Comparison of ENCODE assay signal across 8 mouse cellular contexts in genomic region chrX:159255123-159255978, GRCm38 (mm10). TPM values are rescaled to one million over a fixed set of nuclear protein-coding genes. Genes with fewer than 3 reads are reported as not detected.
DNase-seq lines count a peak whose midpoint lies in the region; ATAC-seq lines count a peak whose summit lies in the region.

No protein-coding gene starts in this region.

- no peaks in the 10 kb centered on the region for H3K4me1 ChIP-seq in brown adipose tissue, adult 24 weeks (ENCODE audit: control insufficient read depth, insufficient read depth, insufficient read length, low read length)
- 0 out of 4 replicates have a peak, but pooled peaks cover 0 to 4% of the 10 kb centered on the region in 2 experiments for H3K4me1 ChIP-seq in heart, embryonic 14.5 days (ENCODE audit: control insufficient read depth in 2 of 2, insufficient read depth in 2 of 2, low read length in 2 of 2)
- H3K4me1 ChIP-seq in liver, embryonic 15.5 days (replicated peaks): peaks cover 12% of the 10 kb centered on the region; the same call in 1 of the 2 replicates
- H3K4me1 ChIP-seq in neural tube, embryonic 11.5 days (ENCODE audit: control insufficient read depth, insufficient read depth, low read length): no peaks in the 10 kb centered on the region
- H3K4me1 ChIP-seq in stomach, embryonic 16.5 days (ENCODE audit: control insufficient read depth, insufficient read depth, low read length): no peaks in the 10 kb centered on the region

- WGBS in heart, embryonic 14.5 days: 17% methylated on average over 49 of the region's 71 CpGs
- 17% methylated on average over 57 of the region's 71 CpGs for WGBS in liver, embryonic 15.5 days (ENCODE audit: insufficient replicate concordance)
- whole genome bisulfite sequencing in neural tube, embryonic 11.5 days: 18% methylated on average over 36 of the region's 71 CpGs
- WGBS in stomach, embryonic 16.5 days: 12% methylated on average over 46 of the region's 71 CpGs

- H3K27me3 ChIP-seq in heart, embryonic 14.5 days (ENCODE audit: control insufficient read depth, insufficient read depth, low read length): no peaks in the 10 kb centered on the region
- H3K27me3 ChIP-seq in liver, embryonic 15.5 days: no peaks in the 10 kb centered on the region
- no peaks in the 10 kb centered on the region for H3K27me3 ChIP-seq in neural tube, embryonic 11.5 days (ENCODE audit: control insufficient read depth, insufficient read depth, low read length)
- H3K27me3 ChIP-seq in stomach, embryonic 16.5 days (ENCODE audit: control insufficient read depth, insufficient read depth, low read length): no peaks in the 10 kb centered on the region

- ATAC-seq in CD4-positive, CD25-positive, alpha-beta regulatory T cell, adult 4 months: peak; percentile 78
- peak; percentile 95 for ATAC-seq in erythroid progenitor cell, adult 5-6 weeks (replicated peaks; ENCODE audit: low FRiP score, poor library complexity, severe bottlenecking)
- ATAC-seq in heart, embryonic 14.5 days (ENCODE audit: insufficient number of reproducible peaks, insufficient read depth, low FRiP score, low read depth): peak; percentile 94
- ATAC-seq in liver, embryonic 15.5 days (ENCODE audit: insufficient read depth): peak; percentile 97
- ATAC-seq in neural tube, embryonic 11.5 days (ENCODE audit: insufficient read depth, low FRiP score, low TSS enrichment): peak; percentile 96
- ATAC-seq in stomach, embryonic 16.5 days (ENCODE audit: insufficient read depth, low FRiP score): peak; percentile 97

- no peaks in the 10 kb centered on the region for H3K9me3 ChIP-seq in heart, embryonic 14.5 days (ENCODE audit: control insufficient read depth, low read length)
- no peaks in the 10 kb centered on the region for H3K9me3 ChIP-seq in liver, embryonic 15.5 days (replicated peaks)
- H3K9me3 ChIP-seq in neural tube, embryonic 11.5 days (ENCODE audit: control insufficient read depth, low read length): no peaks in the 10 kb centered on the region
- H3K9me3 ChIP-seq in stomach, embryonic 16.5 days (replicated peaks; ENCODE audit: control insufficient read depth, low read length): no peaks in the 10 kb centered on the region

- H3K36me3 ChIP-seq in heart, embryonic 14.5 days (ENCODE audit: control insufficient read depth, insufficient read depth, low read length): no peaks in the 10 kb centered on the region
- H3K36me3 ChIP-seq in liver, embryonic 15.5 days (replicated peaks): no peaks in the 10 kb centered on the region
- no peaks in the 10 kb centered on the region for H3K36me3 ChIP-seq in neural tube, embryonic 11.5 days (ENCODE audit: control insufficient read depth, insufficient read depth, low read length)
- H3K36me3 ChIP-seq in stomach, embryonic 16.5 days (ENCODE audit: control insufficient read depth, insufficient read depth, low read length): no peaks in the 10 kb centered on the region

- peak overlapping the region; percentile 68 for H3K4me2 ChIP-seq in heart, embryonic 14.5 days (ENCODE audit: low read length)
- peak overlapping the region; percentile 89 for H3K4me2 ChIP-seq in liver, embryonic 15.5 days
- H3K4me2 ChIP-seq in neural tube, embryonic 11.5 days (ENCODE audit: low read depth): peak overlapping the region; percentile 45
- peak overlapping the region; percentile 59 for H3K4me2 ChIP-seq in stomach, embryonic 16.5 days (ENCODE audit: low read depth, low read length)

- peak; percentile 94 for DNase-seq in kidney, postnatal 14 days
- DNase-seq in neural tube, embryonic 11.5 days (ENCODE audit: low spot score): peak; percentile 90

- peak overlapping the region; percentile 91 for H3K27ac ChIP-seq in brown adipose tissue, adult 24 weeks (replicated peaks; ENCODE audit: low read depth, low read length)
- peak overlapping the region; percentile 80 to 89 for H3K27ac ChIP-seq in heart, embryonic 14.5 days (replicated peaks in 1 of 2; ENCODE audit: control insufficient read depth in 1 of 2, insufficient read depth in 1 of 2, low read depth in 2 of 2, low read length in 2 of 2)
- H3K27ac ChIP-seq in liver, embryonic 15.5 days (replicated peaks): peak overlapping the region; percentile 89
- H3K27ac ChIP-seq in neural tube, embryonic 11.5 days (ENCODE audit: low read depth, low read length): peak overlapping the region; percentile 75
- H3K27ac ChIP-seq in stomach, embryonic 16.5 days (ENCODE audit: low read length): peak overlapping the region; percentile 94

- peak overlapping the region; percentile 79 for H3K9ac ChIP-seq in heart, embryonic 14.5 days (ENCODE audit: low read length)
- H3K9ac ChIP-seq in liver, embryonic 15.5 days: peak overlapping the region; percentile 75
- peak overlapping the region; percentile 72 for H3K9ac ChIP-seq in neural tube, embryonic 11.5 days (ENCODE audit: low read length)
- peak overlapping the region; percentile 80 for H3K9ac ChIP-seq in stomach, embryonic 16.5 days (ENCODE audit: low read length)

- peak overlapping the region; percentile 92 for H3K4me3 ChIP-seq in brown adipose tissue, adult 24 weeks (ENCODE audit: insufficient read depth, low read depth, low read length)
- H3K4me3 ChIP-seq in heart, embryonic 14.5 days (ENCODE audit: control insufficient read depth in 1 of 2, insufficient read depth in 1 of 2, low read depth in 1 of 2, low read length in 2 of 2): peak overlapping the region; percentile 68 to 90
- peak overlapping the region; percentile 73 for H3K4me3 ChIP-seq in liver, embryonic 15.5 days (replicated peaks)
- H3K4me3 ChIP-seq in neural tube, embryonic 11.5 days (ENCODE audit: low read depth, low read length): peak overlapping the region; percentile 64
- peak overlapping the region; percentile 69 for H3K4me3 ChIP-seq in stomach, embryonic 16.5 days (replicated peaks; ENCODE audit: low read length)

RNA-seq across cellular contexts. Expression of gene Rps6ka3, which starts 45.2 kb away (rescaled TPM):
- 1 to 10 TPM; 6.0 to 10.0 TPM for polyA plus RNA-seq in CD4-positive, CD25-positive, alpha-beta regulatory T cell, adult 4 months (2017; shearing (Covaris generic))
- 37.3 and 39.4 TPM in 2 replicates for polyA plus RNA-seq in brown adipose tissue, adult 24 weeks (2012; ENCODE audit: insufficient read depth, insufficient read length, missing spikeins)
- 24.5 and 35.6 TPM in 2 replicates for total RNA-seq in erythroid progenitor cell, adult 5-6 weeks (2015; ENCODE audit: low replicate concordance)
- total RNA-seq in erythroid progenitor cell, adult 5-6 weeks (2017; ENCODE audit: low replicate concordance): 6.9 and 16.7 TPM in 2 replicates
- polyA plus RNA-seq in heart, embryonic 14.5 days (2014; fragmentation: Nextera tagmentation; extraction: Ambion mirVana): 7.2 and 7.7 TPM in 2 replicates
- 1.3 and 1.4 TPM in 2 replicates for polyA plus RNA-seq in liver, embryonic 15.5 days (2015; fragmentation: Nextera tagmentation; extraction: Ambion mirVana)
- polyA plus RNA-seq in neural tube, embryonic 11.5 days (2014; fragmentation: Nextera tagmentation; extraction: Ambion mirVana): 6.5 and 9.3 TPM in 2 replicates
- polyA plus RNA-seq in stomach, embryonic 16.5 days (2015; fragmentation: Nextera tagmentation; extraction: Ambion mirVana): 4.7 and 5.3 TPM in 2 replicates

Comparison
In these comparisons a context has a peak if more than half of its experiments do, and no peak if none do; other contexts are left out.
1. Peak in every context shown above with its lines: DNase-seq, ATAC-seq, H3K4me3 ChIP-seq and H3K27ac ChIP-seq.